Mouse (Mus musculus): ENCODE measurements around the gene Mdm2. TPM values are rescaled to one million over a fixed set of nuclear protein-coding genes. Genes with fewer than 3 reads are reported as not detected.

The Mdm2 gene
- total and polyA plus RNA-seq, 2 experiments from 2014 or later, result 31.3 to 93.0 TPM

DNA sequence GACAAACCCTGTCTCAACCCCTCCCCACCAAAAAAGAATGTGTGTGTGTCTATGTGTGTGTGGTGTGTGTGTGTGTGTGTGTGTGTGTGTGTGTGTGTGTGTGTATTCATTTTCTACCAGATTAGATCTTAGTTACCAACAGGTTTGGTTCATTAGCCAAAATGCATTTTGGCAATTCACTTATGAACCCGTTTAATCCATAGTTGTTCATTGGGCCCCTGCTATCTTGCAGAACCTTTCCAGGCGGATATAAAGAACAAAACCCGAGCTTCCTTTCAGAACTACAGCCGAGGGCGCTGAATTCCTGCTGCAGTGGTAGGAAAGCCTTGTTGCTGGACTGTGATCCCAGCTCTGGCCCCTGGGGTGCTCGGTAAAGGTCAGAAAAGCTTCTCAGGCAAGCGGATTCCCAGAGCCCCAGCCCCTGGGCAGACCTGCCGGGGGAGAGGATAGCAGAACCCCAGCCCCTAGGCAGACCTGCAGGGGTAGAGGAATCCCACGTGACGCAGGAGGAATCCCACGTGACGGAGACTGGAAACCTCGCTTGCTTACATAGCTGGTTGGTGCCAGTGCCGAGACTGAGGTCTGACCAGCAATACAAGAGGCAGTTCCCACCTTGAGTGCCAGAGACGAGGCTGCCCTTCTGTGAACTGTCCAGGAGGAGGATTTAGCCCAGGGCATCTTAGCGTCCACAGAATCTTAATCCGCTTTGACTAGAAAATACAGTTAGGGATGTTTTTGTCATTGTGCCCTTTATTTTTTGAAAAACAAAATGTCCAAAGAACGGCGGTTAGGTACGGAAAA is 69.0 kb downstream of the Mdm2 start:
- Histone ChIP-seq H3K4me2 (ENCODE audit: low read depth, low read length) (peak overlapping the region; percentile 32), H3K9ac (replicated peaks; ENCODE audit: low read depth, low read length) (no peak overlapping the region; the same call in 1 of the 2 replicates), H3K36me3 (replicated peaks; ENCODE audit: control insufficient read depth, insufficient read depth, low read length) (no peaks in the 10 kb centered on the region), H3K9me3 (replicated peaks; ENCODE audit: control insufficient read depth, low read length) (no peaks in the 10 kb centered on the region), H3K4me1 (ENCODE audit: control insufficient read depth, insufficient read depth) (no peaks in the 10 kb centered on the region), H3K4me3 (ENCODE audit: low read depth, low read length) (no peak overlapping the region), H3K27me3 (ENCODE audit: control insufficient read depth, insufficient read depth, low read length) (no peaks in the 10 kb centered on the region), H3K27ac (ENCODE audit: low read depth) (peak overlapping the region; percentile 16)
- DNase-seq (ENCODE audit: low spot score), result no peak
- TF ChIP-seq CTCF (IDR thresholded peaks at IDR 0.05; ENCODE audit: low read depth), result no peak
- no peak for TF ChIP-seq EP300 (IDR thresholded peaks at IDR 0.05; ENCODE audit: low read depth)
- ATAC-seq (ENCODE audit: insufficient read depth, low read depth), result 0 out of 2 replicates have a peak, but pooled peaks have one; percentile 39
- WGBS, result 41% methylated on average over 20 of the region's 20 CpGs

DNA sequence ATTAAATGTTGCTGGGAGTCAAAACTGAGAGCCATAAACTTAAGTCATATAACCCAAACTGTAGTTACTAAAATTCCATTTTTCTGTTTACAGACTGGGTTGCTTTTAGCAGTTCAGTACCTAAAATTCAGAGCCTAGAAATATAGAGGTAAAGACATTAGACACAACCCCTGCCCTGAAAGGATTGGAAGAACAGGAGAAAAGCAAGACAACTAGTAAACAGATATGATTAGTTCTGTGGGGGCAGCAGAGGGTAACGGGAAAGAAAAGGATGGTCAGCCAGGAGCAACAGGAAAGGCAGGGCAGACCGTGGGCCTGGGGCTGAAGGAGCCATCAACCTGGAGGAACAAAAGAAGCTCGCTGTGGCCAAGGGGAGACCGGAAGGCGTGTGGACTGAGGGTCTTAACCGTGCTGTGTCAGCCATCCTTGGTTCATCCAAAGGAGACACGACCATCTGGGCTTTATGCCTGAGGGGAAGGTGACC is 69.9 kb downstream of the Mdm2 start:
- no peaks in the 10 kb centered on the region for H3K4me1 ChIP-seq (ENCODE audit: control insufficient read depth, insufficient read depth)
- DNase-seq (ENCODE audit: low spot score), result no peak
- H3K36me3 ChIP-seq (replicated peaks; ENCODE audit: control insufficient read depth, insufficient read depth, low read length), result no peaks in the 10 kb centered on the region
- 80% methylated on average over 7 of the region's 7 CpGs for WGBS
- no peaks in the 10 kb centered on the region for H3K27me3 ChIP-seq (ENCODE audit: control insufficient read depth, insufficient read depth, low read length)
- no peak for ATAC-seq (ENCODE audit: insufficient read depth, low read depth)
- no peak overlapping the region for H3K9ac ChIP-seq (replicated peaks; ENCODE audit: low read depth, low read length)
- no peak overlapping the region for H3K4me3 ChIP-seq (ENCODE audit: low read depth, low read length)
- no peak overlapping the region for H3K4me2 ChIP-seq (ENCODE audit: low read depth, low read length)
- TF ChIP-seq EP300 (IDR thresholded peaks at IDR 0.05; ENCODE audit: low read depth), result no peak
- no peak for TF ChIP-seq CTCF (IDR thresholded peaks at IDR 0.05; ENCODE audit: low read depth)
- no peaks in the 10 kb centered on the region for H3K9me3 ChIP-seq (replicated peaks; ENCODE audit: control insufficient read depth, low read length)
- no peak overlapping the region for H3K27ac ChIP-seq (ENCODE audit: low read depth)

DNA sequence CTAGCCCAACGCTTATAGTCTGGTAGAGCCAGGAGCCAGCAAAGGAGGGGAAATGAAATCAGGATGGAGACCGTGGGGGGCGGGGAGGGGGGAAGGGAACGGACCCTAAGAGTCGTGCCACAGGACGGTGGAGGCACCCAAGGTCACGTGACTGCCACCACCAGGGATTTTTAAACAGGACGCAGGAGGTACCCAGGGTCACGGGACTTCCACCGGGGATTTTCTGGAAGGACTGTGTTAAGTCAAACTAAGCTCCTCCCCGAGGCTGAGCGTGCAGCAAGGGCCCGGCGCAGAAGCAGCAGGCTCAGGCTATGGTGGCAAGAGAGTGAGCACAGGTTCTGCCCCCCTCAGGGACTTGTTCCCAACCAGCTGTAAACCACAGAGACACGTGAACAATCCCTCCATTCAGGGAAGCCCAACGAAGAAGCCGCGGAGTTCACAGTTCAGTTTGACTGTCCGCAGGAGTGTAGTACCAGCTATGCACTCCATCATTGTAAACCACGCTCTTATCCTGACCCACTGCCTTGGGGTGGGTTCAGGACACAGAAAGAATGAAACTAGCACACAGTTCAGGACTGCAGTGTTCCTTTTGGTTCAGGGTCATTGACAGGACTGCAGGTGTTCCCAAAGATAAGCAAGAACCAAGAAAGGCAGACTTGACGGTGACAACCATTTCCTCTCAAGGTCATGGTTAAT is 70.5 kb downstream of the Mdm2 start:
- Histone ChIP-seq H3K4me3 (ENCODE audit: low read depth, low read length) (no peak overlapping the region), H3K4me1 (ENCODE audit: control insufficient read depth, insufficient read depth) (no peaks in the 10 kb centered on the region), H3K27ac (ENCODE audit: low read depth) (no peak overlapping the region), H3K27me3 (ENCODE audit: control insufficient read depth, insufficient read depth, low read length) (no peaks in the 10 kb centered on the region), H3K36me3 (replicated peaks; ENCODE audit: control insufficient read depth, insufficient read depth, low read length) (no peaks in the 10 kb centered on the region), H3K4me2 (ENCODE audit: low read depth, low read length) (0 out of 2 replicates have a peak overlapping the region, but pooled peaks have one; percentile 2), H3K9ac (replicated peaks; ENCODE audit: low read depth, low read length) (no peak overlapping the region), H3K9me3 (replicated peaks; ENCODE audit: control insufficient read depth, low read length) (no peaks in the 10 kb centered on the region)
- no peak for DNase-seq (ENCODE audit: low spot score)
- WGBS, result 47% methylated on average over 21 of the region's 21 CpGs
- ATAC-seq (ENCODE audit: insufficient read depth, low read depth), result no peak
- TF ChIP-seq CTCF (IDR thresholded peaks at IDR 0.05; ENCODE audit: low read depth) (no peak), EP300 (IDR thresholded peaks at IDR 0.05; ENCODE audit: low read depth) (no peak)

DNA sequence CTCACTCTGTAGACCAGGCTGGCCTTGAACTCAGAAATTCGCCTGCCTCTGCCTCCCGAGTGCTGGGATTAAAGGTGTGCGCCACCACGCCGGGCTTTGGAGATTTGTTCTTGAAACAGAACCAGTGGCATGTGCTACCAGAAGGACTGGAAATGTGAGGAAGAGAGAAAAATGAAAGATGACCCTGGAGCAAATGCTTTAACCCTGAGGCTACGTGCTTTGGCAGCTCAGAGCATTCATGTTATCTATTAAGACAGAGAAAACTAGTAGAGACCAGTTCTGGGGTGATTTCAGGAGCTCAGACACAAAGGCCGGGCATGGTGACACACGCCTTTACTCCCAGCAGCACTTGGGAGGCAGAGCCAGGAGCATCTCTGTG is 71.3 kb downstream of the Mdm2 start:
- no peaks in the 10 kb centered on the region for H3K27me3 ChIP-seq (ENCODE audit: control insufficient read depth, insufficient read depth, low read length)
- H3K9me3 ChIP-seq (replicated peaks; ENCODE audit: control insufficient read depth, low read length), result no peaks in the 10 kb centered on the region
- no peak overlapping the region for H3K27ac ChIP-seq (ENCODE audit: low read depth)
- DNase-seq (ENCODE audit: low spot score) (no peak), ATAC-seq (ENCODE audit: insufficient read depth, low read depth) (no peak)
- TF ChIP-seq CTCF (IDR thresholded peaks at IDR 0.05; ENCODE audit: low read depth) (no peak), EP300 (IDR thresholded peaks at IDR 0.05; ENCODE audit: low read depth) (no peak)
- no peak overlapping the region for H3K4me3 ChIP-seq (ENCODE audit: low read depth, low read length)
- no peak overlapping the region for H3K9ac ChIP-seq (replicated peaks; ENCODE audit: low read depth, low read length)
- no peak overlapping the region for H3K4me2 ChIP-seq (ENCODE audit: low read depth, low read length)
- no peaks in the 10 kb centered on the region for H3K36me3 ChIP-seq (replicated peaks; ENCODE audit: control insufficient read depth, insufficient read depth, low read length)
- no peaks in the 10 kb centered on the region for H3K4me1 ChIP-seq (ENCODE audit: control insufficient read depth, insufficient read depth)
- 86% methylated on average over 8 of the region's 8 CpGs for WGBS

Other genes starting within 250 kb of the Mdm2 start
- 0.53 and 4.7 TPM in 2 replicates for gene Cpm, start 81.3 kb downstream of the Mdm2 start, total RNA-seq (2014; rRNA removed; ENCODE audit: low replicate concordance)
- gene Cpm, start 81.3 kb downstream of the Mdm2 start, polyA plus RNA-seq (2015; fragmentation: Nextera tagmentation; extraction: Ambion mirVana), result 2.0 and 2.1 TPM in 2 replicates
- 5.1 and 6.8 TPM in 2 replicates for gene Slc35e3, start 35.6 kb upstream of the Mdm2 start, total RNA-seq (2014; rRNA removed; ENCODE audit: low replicate concordance)
- gene Slc35e3, start 35.6 kb upstream of the Mdm2 start, polyA plus RNA-seq (2015; fragmentation: Nextera tagmentation; extraction: Ambion mirVana), result 4.1 and 4.2 TPM in 2 replicates
- 11.4 and 23.6 TPM in 2 replicates for gene Nup107, start 81.9 kb upstream of the Mdm2 start, total RNA-seq (2014; rRNA removed; ENCODE audit: low replicate concordance)
- 18.6 and 19.1 TPM in 2 replicates for gene Nup107, start 81.9 kb upstream of the Mdm2 start, polyA plus RNA-seq (2015; fragmentation: Nextera tagmentation; extraction: Ambion mirVana)
- gene Rap1b, start 135.3 kb upstream of the Mdm2 start, total RNA-seq (2014; rRNA removed; ENCODE audit: low replicate concordance), result 46.1 and 52.8 TPM in 2 replicates
- 99.0 and 105 TPM in 2 replicates for gene Rap1b, start 135.3 kb upstream of the Mdm2 start, polyA plus RNA-seq (2015; fragmentation: Nextera tagmentation; extraction: Ambion mirVana)